Mouse (Mus musculus) liver, postnatal 0 days (tissue): ENCODE data around the gene Stx7.

Experiments
- CTCF ChIP-seq: sonication (generic); IDR thresholded peaks from 2 replicates; pipeline ENCODE4 v1.5.1; 2016; ENCODE audit warnings: antibody characterized with exemption, low read depth
- EP300 ChIP-seq: IDR thresholded peaks from 2 replicates; pipeline ENCODE4 v1.6.1; 2016; ENCODE audit warnings: antibody characterized with exemption, low read depth, mild to moderate bottlenecking

DNA sequence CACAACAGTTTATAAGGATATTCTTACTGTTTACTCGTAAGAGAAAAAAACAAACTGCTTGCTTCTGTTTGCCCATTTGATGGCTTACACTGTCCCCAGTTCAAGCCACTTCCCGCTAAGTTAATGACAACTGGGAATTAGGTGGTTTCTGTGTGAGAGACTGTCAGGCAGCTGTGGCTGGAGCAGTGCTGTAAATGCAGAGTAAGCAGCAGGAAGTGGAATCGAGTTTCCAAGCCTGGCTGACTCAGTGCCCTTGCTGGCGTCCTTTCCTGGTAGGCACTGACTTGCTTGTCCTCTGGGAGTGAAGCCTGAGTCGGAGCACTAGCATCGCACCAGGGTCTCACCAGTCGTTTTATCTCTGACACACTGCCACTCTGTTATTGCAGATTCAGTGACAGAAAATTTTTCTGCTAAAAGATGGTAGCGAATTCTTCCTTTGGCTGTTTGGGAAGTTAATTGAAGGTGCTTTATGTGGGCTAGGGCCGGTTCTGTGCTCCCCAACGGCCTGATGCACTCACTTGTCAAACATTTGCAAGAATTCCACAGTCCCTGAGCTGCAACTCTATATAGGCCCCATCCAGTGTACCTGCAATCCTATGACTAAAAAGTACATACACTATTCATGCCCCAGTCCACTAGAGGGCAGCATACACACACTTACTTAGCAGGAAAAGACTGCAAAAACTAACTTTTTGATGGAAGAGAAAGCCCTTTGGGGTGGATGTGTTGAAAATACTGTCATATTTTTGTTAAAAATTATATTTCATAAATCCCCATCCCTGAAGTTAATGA lies 24.3 kb downstream of the Stx7 start:
- TF ChIP-seq CTCF (peak; percentile 87), EP300 (no peak)
